Mouse (Mus musculus) cortical plate, adult 2 months (tissue): Measurements from ENCODE around the gene Adarb1.

ENCODE experiments used
- CTCF ChIP-seq: fragments of 200-500 bp; IDR thresholded peaks from 2 replicates; pipeline ENCODE4 v1.5.1; 2011; ENCODE audit warnings: mild to moderate bottlenecking, control low read depth, low read length; ENCODE audit not compliant: insufficient read depth; ENCODE audit errors: extremely low read depth
- POLR2A ChIP-seq: fragments of 200-500 bp; IDR thresholded peaks from 2 replicates; pipeline ENCODE4 v1.6.1; 2011; ENCODE audit warnings: mild to moderate bottlenecking, low read length, control low read depth; ENCODE audit not compliant: insufficient read depth; ENCODE audit errors: extremely low read depth

DNA sequence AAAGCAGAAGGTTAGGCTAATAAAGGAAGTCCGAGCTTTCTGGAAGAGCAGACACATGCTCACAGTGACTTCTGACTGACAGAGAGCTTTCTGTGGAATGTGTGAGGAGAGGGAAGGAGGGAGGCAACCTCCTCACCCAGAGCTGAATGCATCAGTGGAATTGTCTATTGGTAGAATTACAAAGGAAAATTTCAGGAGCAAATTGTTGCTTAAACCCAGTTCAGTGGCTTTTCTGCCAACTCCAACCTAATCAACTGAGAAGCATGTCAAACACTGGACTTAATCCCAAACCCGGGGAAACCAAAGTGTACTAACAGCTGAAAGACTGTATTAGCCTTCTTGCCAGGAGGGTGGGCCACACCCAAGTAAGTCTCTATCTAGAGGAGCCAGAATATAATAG, 36.9 kb downstream of the Adarb1 start:
- TF ChIP-seq POLR2A: no peak
- no peak for TF ChIP-seq CTCF
